Mouse (Mus musculus) spleen, adult 2 months (tissue): Measurements from ENCODE around the gene Polr2i. TPM values are rescaled to one million over a fixed set of nuclear protein-coding genes. Genes with fewer than 3 reads are reported as not detected.

Experiments used
- DNase-seq, 2 experiments: peaks; one replicate each; pipeline versions ENCODE4 v3.0.0 to v3.0.0-alpha.2; 2012 to 2021; ENCODE audit warnings: low spot score in 2 of 2, low read depth in 1 of 2
- H3K27ac ChIP-seq: fragments of 200-500 bp; 2 replicates; pipeline ENCODE4 v1.5.1; 2012; ENCODE audit warnings: low read length, inconsistent platforms; ENCODE audit not compliant: insufficient read depth
- H3K27me3 ChIP-seq: fragments of 200-500 bp; 2 replicates; pipeline ENCODE4 v1.6.1; 2012; ENCODE audit warnings: mild to moderate bottlenecking, moderate library complexity, low read length, inconsistent platforms; ENCODE audit not compliant: control insufficient read depth, insufficient read depth
- H3K36me3 ChIP-seq: fragments of 200-500 bp; 2 replicates; pipeline ENCODE4 v1.6.1; 2012; ENCODE audit warnings: mild to moderate bottlenecking, low read length, inconsistent platforms; ENCODE audit not compliant: control insufficient read depth, insufficient read depth
- H3K4me1 ChIP-seq: fragments of 200-500 bp; 2 replicates; pipeline ENCODE4 v1.6.1; 2011; ENCODE audit warnings: inconsistent platforms; ENCODE audit not compliant: control insufficient read depth, insufficient read depth, insufficient read length
- H3K4me3 ChIP-seq: fragments of 200-500 bp; 2 replicates; pipeline ENCODE4 v1.5.1; 2011; ENCODE audit warnings: mild to moderate bottlenecking, inconsistent platforms; ENCODE audit not compliant: insufficient read depth, insufficient read length; ENCODE audit errors: extremely low read depth
- CTCF ChIP-seq: fragments of 200-500 bp; IDR thresholded peaks from 2 replicates; pipeline ENCODE4 v1.5.1; 2011; ENCODE audit warnings: mild to moderate bottlenecking, inconsistent platforms; ENCODE audit not compliant: insufficient read depth, insufficient read length, insufficient replicate concordance; ENCODE audit errors: extremely low read depth
- POLR2A ChIP-seq: fragments of 200-500 bp; IDR thresholded peaks from 2 replicates; pipeline ENCODE4 v1.6.1; 2011; ENCODE audit warnings: low read depth, low read length, inconsistent platforms
- WGBS: fragments of 180-500 bp; shearing (Covaris S2); methylation state at CpG from one replicate; pipeline ENCODE4 v1.1.7; 2018; 5-methylcytosine and 5-hydroxymethylcytosine counted together
- polyA plus RNA-seq: library from polyadenylated mRNA; depleted of rRNA; stranded (reverse); fragments of >200 nt; gene quantifications from 2 replicates; pipeline ENCODE4 v1.2.3, GENCODE M21; 2012

Polr2i gene
- polyA plus RNA-seq, 1 experiment: 51.5 TPM

- H3K27ac ChIP-seq: no peak overlapping the region
- TF ChIP-seq POLR2A: no peak
- no peak for TF ChIP-seq CTCF
- 92% methylated on average over 2 of the region's 2 CpGs for WGBS
- no peaks in the 10 kb centered on the region for H3K36me3 ChIP-seq
- H3K4me3 ChIP-seq: no peak overlapping the region
- DNase-seq: no peak
- H3K4me1 ChIP-seq: peaks cover 5% of the 10 kb centered on the region; the same call in 1 of the 2 replicates
- no peaks in the 10 kb centered on the region for H3K27me3 ChIP-seq
These were observed 14.5 kb upstream of the Polr2i start for GRCm38 (mm10) chr7:30217277-30217676.

DNA sequence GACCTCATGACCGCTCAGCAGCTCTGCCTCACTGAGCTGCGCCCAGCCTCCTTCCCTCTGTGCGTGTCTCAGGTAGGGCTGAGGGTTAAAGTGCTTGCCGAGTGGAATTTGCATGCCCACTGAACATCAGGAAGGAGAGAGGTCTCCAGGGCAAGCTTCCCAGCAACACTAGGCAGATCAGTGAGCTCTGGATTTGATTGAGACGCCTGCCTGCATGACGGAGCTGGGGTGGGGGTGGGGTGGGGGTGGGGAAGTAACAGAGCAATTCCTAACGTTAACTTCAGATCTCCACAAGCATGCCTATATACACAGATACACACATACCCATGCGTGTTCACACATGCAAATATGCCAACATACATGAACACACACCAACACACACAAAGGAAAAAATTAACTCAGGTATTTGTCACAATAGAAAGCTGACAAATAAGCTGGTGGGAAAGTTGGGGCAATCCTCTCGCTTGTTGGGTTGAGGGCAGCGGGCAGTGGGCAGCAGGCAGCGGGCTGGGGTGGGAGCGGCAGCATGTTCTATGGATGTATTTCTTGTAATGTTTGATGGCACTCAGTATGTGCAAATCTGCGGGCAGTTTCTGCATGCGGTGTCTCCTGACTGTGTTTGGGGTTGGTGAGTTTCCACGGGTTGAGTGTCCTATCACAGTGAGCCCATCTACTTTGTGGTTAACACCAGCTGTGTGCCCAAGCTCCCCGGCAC lies 12.3 kb upstream of the Polr2i start:
- Histone ChIP-seq H3K4me3 (peak overlapping the region; percentile 48), H3K4me1 (peaks cover 5% of the 10 kb centered on the region; the same call in 1 of the 2 replicates), H3K36me3 (peaks cover 8% of the 10 kb centered on the region), H3K27me3 (no peaks in the 10 kb centered on the region), H3K27ac (no peak overlapping the region)
- TF ChIP-seq POLR2A: no peak
- TF ChIP-seq CTCF: no peak
- DNase-seq: no peak
- WGBS: 3% methylated on average over 16 of the region's 16 CpGs

DNA sequence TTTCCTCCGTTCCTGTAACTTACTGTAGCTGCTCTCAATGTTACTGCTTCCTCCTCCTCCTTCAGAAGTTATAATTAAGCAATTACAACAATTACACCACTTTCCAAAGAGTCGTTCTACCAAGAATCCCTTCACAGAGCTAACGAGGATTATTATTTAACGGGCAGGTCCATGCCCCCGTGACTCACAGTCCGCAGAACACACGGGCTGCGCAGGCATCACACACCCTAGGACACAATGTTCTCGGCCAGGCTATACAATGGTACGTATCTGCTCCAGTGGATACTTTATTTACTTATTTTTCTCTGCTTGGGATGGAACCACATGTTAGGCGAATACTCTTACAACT lies 11.8 kb upstream of the Polr2i start:
- Histone ChIP-seq H3K4me1 (peaks cover 5% of the 10 kb centered on the region; the same call in 1 of the 2 replicates), H3K27me3 (no peaks in the 10 kb centered on the region), H3K27ac (no peak overlapping the region), H3K4me3 (peak overlapping the region; percentile 48; the same call in 1 of the 2 replicates), H3K36me3 (peaks cover 11% of the 10 kb centered on the region)
- 11% methylated on average over 11 of the region's 11 CpGs for WGBS
- TF ChIP-seq POLR2A (no peak), CTCF (no peak)
- no peak for DNase-seq

DNA sequence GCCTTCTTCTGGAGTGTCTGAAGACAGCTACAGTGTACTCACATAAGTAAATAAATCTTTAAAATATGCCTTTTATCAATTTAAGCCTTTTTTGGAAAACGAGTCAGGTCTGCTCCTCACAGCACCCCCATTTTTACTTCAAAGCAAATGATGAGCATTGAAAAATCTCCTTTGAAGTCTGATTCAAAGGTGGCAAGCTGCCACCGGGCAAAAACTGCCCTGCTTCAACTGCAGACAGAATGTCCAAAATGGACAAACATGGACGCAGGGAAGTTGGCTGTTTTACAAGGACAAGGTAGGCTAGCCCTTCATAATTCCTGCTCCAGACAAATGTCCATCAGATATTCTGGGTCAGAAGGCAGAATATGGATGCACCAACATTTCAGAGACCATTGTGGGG lies 10.3 kb upstream of the Polr2i start:
- no peak for TF ChIP-seq CTCF
- no peak for TF ChIP-seq POLR2A
- H3K27ac ChIP-seq: no peak overlapping the region
- 77% methylated on average over 3 of the region's 3 CpGs for WGBS
- peaks cover 18% of the 10 kb centered on the region for H3K36me3 ChIP-seq
- H3K4me1 ChIP-seq: peaks cover 5% of the 10 kb centered on the region; the same call in 1 of the 2 replicates
- no peaks in the 10 kb centered on the region for H3K27me3 ChIP-seq
- DNase-seq: no peak
- no peak overlapping the region for H3K4me3 ChIP-seq

- H3K4me3 ChIP-seq: no peak overlapping the region
- DNase-seq: no peak
- H3K27me3 ChIP-seq: no peaks in the 10 kb centered on the region
- H3K4me1 ChIP-seq: peaks cover 5% of the 10 kb centered on the region; the same call in 1 of the 2 replicates
- 88% methylated on average over 5 of the region's 5 CpGs for whole genome bisulfite sequencing
- no peak for TF ChIP-seq CTCF
- TF ChIP-seq POLR2A: no peak
- H3K27ac ChIP-seq: no peak overlapping the region
- peaks cover 22% of the 10 kb centered on the region for H3K36me3 ChIP-seq
These were observed 9.5 kb upstream of the Polr2i start for GRCm38 (mm10) chr7:30222205-30222604.

- 91% methylated on average over 12 of the region's 12 CpGs for WGBS
- Histone ChIP-seq H3K27me3 (no peaks in the 10 kb centered on the region), H3K4me1 (peaks cover under 1% of the 10 kb centered on the region; the same call in 1 of the 2 replicates), H3K36me3 (peaks cover 22% of the 10 kb centered on the region), H3K4me3 (no peak overlapping the region), H3K27ac (no peak overlapping the region)
- TF ChIP-seq POLR2A (no peak), CTCF (no peak)
- no peak for DNase-seq
These were observed 7.5 kb upstream of the Polr2i start for GRCm38 (mm10) chr7:30224206-30224605.

DNA sequence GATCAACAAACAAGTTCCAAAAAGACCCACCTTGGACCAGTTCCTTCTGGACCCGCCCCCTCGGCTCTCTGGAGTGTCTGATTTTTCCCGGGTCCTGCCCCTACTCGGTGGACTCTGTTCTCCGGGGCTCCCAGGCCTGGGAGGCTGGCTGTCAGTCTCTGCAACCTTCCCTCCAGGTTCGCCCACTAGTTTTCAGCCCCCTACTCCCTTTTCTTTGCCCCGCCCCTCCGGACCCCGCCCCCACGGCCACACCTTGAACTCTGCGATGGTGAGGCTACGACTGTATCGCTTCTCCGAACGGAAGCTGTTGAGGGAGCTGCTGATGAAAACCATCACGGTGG lies 450 bp upstream of the Polr2i start:
- no peak for DNase-seq
- peak overlapping the region; percentile 85 for H3K4me3 ChIP-seq
- under 1% methylated on average over 16 of the region's 16 CpGs for WGBS
- H3K27me3 ChIP-seq: no peaks in the 10 kb centered on the region
- no peaks in the 10 kb centered on the region; the same call in 1 of the 2 replicates for H3K4me1 ChIP-seq
- H3K36me3 ChIP-seq: peaks cover 5% of the 10 kb centered on the region
- TF ChIP-seq CTCF (no peak), POLR2A (no peak)
- 0 out of 2 replicates have a peak overlapping the region, but pooled peaks have one; percentile 34 for H3K27ac ChIP-seq
